In the genomic region with DNA sequence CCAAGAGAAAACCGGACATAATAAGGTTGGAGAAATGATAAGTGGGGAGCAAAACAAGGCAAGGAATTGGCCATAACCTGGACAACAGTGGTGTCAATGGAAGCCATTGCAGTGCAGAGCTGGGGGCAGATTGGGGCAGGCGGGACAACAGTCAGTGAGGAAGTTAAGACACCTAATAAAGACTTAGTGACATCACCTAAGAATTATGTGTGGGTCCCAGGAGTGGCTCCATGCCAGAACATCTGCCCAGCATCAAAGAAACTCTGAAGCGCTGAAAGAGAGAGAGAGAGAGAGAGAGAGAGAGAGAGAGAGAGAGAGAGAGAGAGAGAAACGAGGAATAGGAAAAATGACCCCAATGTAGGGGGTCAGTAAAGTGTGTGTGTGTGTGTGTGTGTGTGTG, we compare ENCODE assay signal across 21 mouse cellular contexts. TPM values are rescaled to one million over a fixed set of nuclear protein-coding genes. Genes with fewer than 3 reads are reported as not detected.
"Had no signal": no experiment of that assay in that cellular context is flagged by ENCODE, and none has a peak within 500 bp of the region (broad histone marks: within the 10 kb centered on the region; RNA-seq: fewer than 3 reads in every experiment).

No protein-coding gene starts in this region.

- H3K27me3 ChIP-seq: lung, embryonic 15.5 days; neural tube, embryonic 13.5 days; neural tube, embryonic 15.5 days had no signal

- H3K4me1 ChIP-seq: lung, embryonic 15.5 days; midbrain, embryonic 10.5 days; midbrain, embryonic 12.5 days; neural tube, embryonic 13.5 days; neural tube, embryonic 15.5 days had no signal

- DNase-seq: lung, adult 18-20 months; lung, postnatal 14 days; lung, postnatal 4 days; midbrain, embryonic 14.5 days; retina, postnatal 1 day; right cerebral cortex, adult 18-20 months; right cerebral cortex, postnatal 25 days; right cerebral cortex, postnatal 4 days; spleen, adult 18-20 months; thymus, adult 18-20 months; thymus, postnatal 14 days; thymus, postnatal 36 days had no signal

- H3K27ac ChIP-seq: lung, embryonic 15.5 days; midbrain, embryonic 10.5 days; midbrain, embryonic 12.5 days; neural tube, embryonic 13.5 days; neural tube, embryonic 15.5 days had no signal

- H3K9ac ChIP-seq: lung, embryonic 15.5 days; midbrain, embryonic 12.5 days; neural tube, embryonic 13.5 days; neural tube, embryonic 15.5 days had no signal

- H3K36me3 ChIP-seq: lung, embryonic 15.5 days; midbrain, embryonic 10.5 days; midbrain, embryonic 12.5 days; neural tube, embryonic 13.5 days; neural tube, embryonic 15.5 days had no signal

- H3K4me3 ChIP-seq: lung, embryonic 15.5 days; midbrain, embryonic 10.5 days; midbrain, embryonic 12.5 days; myocyte; neural tube, embryonic 13.5 days; neural tube, embryonic 15.5 days had no signal

- H3K4me2 ChIP-seq: lung, embryonic 15.5 days; midbrain, embryonic 12.5 days; neural tube, embryonic 13.5 days; neural tube, embryonic 15.5 days had no signal

- ATAC-seq: lung, postnatal 0 days; midbrain, embryonic 16.5 days had no signal

- H3K9me3 ChIP-seq: lung, embryonic 15.5 days; midbrain, embryonic 10.5 days; midbrain, embryonic 12.5 days; neural tube, embryonic 13.5 days; neural tube, embryonic 15.5 days had no signal

RNA-seq across cellular contexts. Expression of gene Rin2, which starts 6.9 kb away (rescaled TPM):
- total RNA-seq: megakaryocyte-erythroid progenitor cell, adult 5-6 weeks had no signal
